Mouse (Mus musculus): ENCODE data around the gene Tnnc2.

Tnnc2 gene

DNA sequence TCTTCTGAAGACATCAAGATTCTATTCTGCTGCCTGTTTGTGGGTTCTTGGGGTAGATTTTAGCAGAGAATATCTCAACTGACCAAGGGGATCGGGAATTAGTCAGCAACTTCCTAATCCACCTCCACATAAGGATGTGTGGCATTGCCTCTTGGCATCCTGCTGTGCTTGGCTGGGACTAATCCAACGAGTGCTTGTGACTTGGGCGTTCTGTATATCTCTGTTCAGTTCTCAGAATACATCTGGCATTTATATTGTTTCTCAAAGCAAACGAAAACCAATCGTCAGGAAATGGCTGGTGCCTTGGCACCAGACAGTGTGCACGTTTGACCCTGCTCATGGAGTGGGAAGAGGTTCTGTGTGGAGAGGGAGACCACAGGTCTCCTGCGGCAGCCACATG is 39.9 kb downstream of the Tnnc2 start:
- in situ Hi-C loops (cut with MboI, MseI): loop anchor here (25.0 kb wide), 1 partner anchor 303 kb away; the partner anchor contains the start of gene Sdc4

DNA sequence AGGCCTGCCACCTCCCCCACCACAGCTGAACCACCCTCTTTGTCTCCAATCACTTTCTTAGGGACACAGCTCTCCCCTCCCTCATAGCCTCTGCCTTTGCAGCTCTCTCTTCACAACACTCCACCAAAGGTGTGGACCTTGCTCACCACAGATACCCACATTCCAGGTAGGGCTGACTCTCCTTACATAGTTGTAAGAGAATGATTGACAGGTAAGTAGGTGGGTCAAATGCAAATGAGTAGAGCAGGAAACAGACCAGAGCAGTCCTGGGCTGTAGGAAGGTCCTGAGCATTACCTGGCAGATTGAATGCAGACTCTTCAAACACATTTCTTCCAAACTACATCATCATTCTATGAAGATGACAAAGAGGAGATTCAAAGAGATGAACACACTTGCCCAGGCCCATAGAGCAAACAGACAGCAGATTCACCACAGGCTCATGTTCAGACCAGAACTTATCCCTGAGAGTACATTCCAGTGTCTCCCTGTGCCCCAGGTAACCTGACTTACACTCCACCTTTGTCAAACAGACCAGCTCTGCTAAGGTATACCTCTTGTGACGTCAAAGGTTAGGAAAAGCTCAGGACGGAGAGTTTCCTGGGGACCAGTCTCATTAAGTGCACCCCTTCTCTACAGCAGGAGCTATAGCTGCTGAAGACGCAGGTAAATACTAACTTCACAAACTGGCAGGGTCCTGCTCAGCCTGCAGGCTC is 42.2 kb downstream of the Tnnc2 start:
- in situ Hi-C loops (cut with MboI, MseI): loop anchor here (25.0 kb wide), 1 partner anchor 300 kb away; the partner anchor contains the start of gene Sdc4

DNA sequence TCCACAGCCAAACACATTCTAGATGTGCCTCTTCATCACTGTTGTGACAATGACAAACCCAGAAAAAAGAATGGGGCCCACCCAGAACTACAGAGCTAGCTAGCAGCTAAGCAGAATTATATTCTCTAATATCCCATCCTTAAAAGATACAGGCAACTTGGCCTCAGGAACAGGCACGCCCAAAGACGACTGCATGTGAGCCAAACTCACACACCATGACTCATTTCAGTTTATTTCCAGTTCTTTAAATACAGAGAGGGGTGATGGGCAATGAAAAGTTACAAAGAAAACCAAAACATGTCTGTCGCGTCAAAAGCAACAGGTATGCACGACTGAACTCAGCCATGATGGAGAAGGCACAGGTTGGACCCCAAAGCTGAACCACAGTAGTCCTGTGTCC is 44.3 kb downstream of the Tnnc2 start:
- in situ Hi-C loops (cut with MboI, MseI): loop anchor here (25.0 kb wide), 1 partner anchor 298 kb away; the partner anchor contains the start of gene Sdc4

DNA sequence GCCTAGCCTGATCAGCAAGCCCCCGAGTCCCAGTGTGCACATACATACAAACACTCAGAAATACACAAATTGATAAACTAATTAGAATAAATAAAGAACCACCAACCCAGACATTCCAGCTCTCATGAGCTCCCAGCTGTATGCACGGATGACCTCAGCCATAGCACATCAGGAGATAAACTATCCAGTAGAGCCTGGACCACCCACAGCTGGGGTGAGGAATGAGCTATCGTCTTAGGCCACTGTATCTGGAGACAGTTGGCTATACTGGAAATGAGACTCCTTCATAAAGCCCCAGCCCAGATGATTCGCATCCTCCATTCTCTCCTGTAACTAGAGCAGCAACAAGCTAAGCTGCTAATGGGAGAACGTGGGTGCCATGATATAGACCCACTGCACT is 44.9 kb downstream of the Tnnc2 start:
- in situ Hi-C loops (cut with MboI, MseI): loop anchor here (25.0 kb wide), 1 partner anchor 298 kb away; the partner anchor contains the start of gene Sdc4

DNA sequence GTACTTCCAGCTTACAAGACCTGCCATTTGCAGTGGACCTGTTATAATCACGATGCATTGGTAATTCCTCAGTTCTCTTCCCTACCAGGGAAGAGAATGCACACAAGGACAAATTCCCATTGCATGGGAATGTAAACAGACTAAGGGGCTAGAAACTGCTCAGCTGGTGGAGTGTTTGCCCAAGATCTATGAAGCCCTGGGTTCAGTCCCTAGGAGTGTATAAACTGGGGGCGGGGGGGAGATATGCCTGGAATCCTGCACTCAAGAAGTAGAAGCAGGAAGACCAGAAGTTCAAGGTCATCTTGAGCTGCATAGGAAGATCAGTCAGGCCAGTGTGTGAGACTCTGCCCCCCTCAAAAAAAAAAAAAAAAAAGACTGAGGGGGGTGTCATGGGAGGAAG is 46.5 kb downstream of the Tnnc2 start:
- in situ Hi-C loops (cut with MboI, MseI): loop anchor here (25.0 kb wide), 1 partner anchor 296 kb away; the partner anchor contains the start of gene Sdc4

DNA sequence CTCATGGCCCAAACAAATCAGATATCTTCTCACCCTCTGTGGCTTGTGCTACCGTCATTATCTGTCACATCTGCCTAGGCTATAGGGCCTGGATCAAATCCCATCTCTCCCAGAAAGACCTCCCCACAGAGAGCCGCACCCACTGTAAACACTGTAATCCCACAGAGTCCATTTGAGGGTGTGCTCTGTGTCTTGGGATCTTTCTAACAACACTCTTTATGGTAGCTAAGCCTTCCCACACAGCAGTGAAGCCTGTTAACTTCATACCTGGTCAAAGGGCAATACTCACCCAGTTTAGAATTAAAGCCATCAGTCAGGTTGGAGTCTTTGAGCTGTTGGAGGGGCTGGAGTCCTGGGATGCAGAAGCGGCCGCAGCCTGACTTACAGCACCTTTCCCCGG is 48.0 kb downstream of the Tnnc2 start:
- in situ Hi-C loops (cut with MboI, MseI): loop anchor here (25.0 kb wide), 1 partner anchor 294 kb away; the partner anchor contains the start of gene Sdc4

Data from regulatory T cell (primary cell).